Comparison of ENCODE assay signal across 17 mouse cellular contexts in genomic region chr1:37219593-37219992, GRCm38 (mm10). TPM values are rescaled to one million over a fixed set of nuclear protein-coding genes. Genes with fewer than 3 reads are reported as not detected.
DNase-seq lines count a peak whose midpoint lies in the region; ATAC-seq and TF ChIP-seq lines count a peak whose summit lies in the region.
"Had no signal": no experiment of that assay in that cellular context is flagged by ENCODE, and none has a peak within 500 bp of the region (broad histone marks: within the 10 kb centered on the region; RNA-seq: fewer than 3 reads in every experiment).

No protein-coding gene starts in this region.

- H3K27me3 ChIP-seq in hindbrain, embryonic 14.5 days (ENCODE audit: control insufficient read depth, insufficient read depth, low read length) = no peaks in the 10 kb centered on the region
- no peaks in the 10 kb centered on the region for H3K27me3 ChIP-seq in hindbrain, embryonic 11.5 days (ENCODE audit: control insufficient read depth, insufficient read depth, low read length)
- H3K27me3 ChIP-seq in neural tube, embryonic 12.5 days (replicated peaks) = no peaks in the 10 kb centered on the region; the same call in 1 of the 2 replicates
- H3K27me3 ChIP-seq in hindbrain, embryonic 16.5 days (replicated peaks; ENCODE audit: control insufficient read depth, insufficient read depth, low read length) = no peaks in the 10 kb centered on the region
- no peaks in the 10 kb centered on the region; the same call in 1 of the 2 replicates for H3K27me3 ChIP-seq in neural tube, embryonic 14.5 days (ENCODE audit: control insufficient read depth, insufficient read depth, low read length)
- no peaks in the 10 kb centered on the region for H3K27me3 ChIP-seq in cerebellum, adult 2 months (ENCODE audit: control insufficient read depth, insufficient read depth, low read length)
- H3K27me3 ChIP-seq: embryonic facial prominence, embryonic 15.5 days had no signal

- 82% methylated on average over 5 of the region's 5 CpGs for WGBS in hindbrain, embryonic 14.5 days
- WGBS in hindbrain, embryonic 11.5 days = 88% methylated on average over 5 of the region's 5 CpGs
- 90% methylated on average over 5 of the region's 5 CpGs for WGBS in neural tube, embryonic 12.5 days
- 77% methylated on average over 5 of the region's 5 CpGs for WGBS in hindbrain, embryonic 16.5 days
- 87% methylated on average over 5 of the region's 5 CpGs for WGBS in neural tube, embryonic 14.5 days
- 37% methylated on average over 5 of the region's 5 CpGs for WGBS in cerebellum, adult 2 months

- peak overlapping the region; percentile 47; the same call in 1 of the 2 replicates for H3K27ac ChIP-seq in hindbrain, embryonic 14.5 days
- H3K27ac ChIP-seq in hindbrain, embryonic 11.5 days (ENCODE audit: low read depth, low read length) = no peak overlapping the region
- no peak overlapping the region for H3K27ac ChIP-seq in neural tube, embryonic 12.5 days
- H3K27ac ChIP-seq in hindbrain, embryonic 16.5 days (ENCODE audit: low read depth, low read length) = peak overlapping the region; percentile 57; the same call in 1 of the 2 replicates
- no peak overlapping the region for H3K27ac ChIP-seq in neural tube, embryonic 14.5 days (ENCODE audit: low read depth, low read length)
- H3K27ac ChIP-seq in cerebellum, adult 2 months (ENCODE audit: insufficient read depth, low read length) = no peak overlapping the region
- H3K27ac ChIP-seq: embryonic facial prominence, embryonic 15.5 days; liver, embryonic 14.5 days; macrophage had no signal

- no peak; the same call in 1 of the 2 replicates for ATAC-seq in hindbrain, embryonic 14.5 days (ENCODE audit: low FRiP score)
- no peak for ATAC-seq in hindbrain, embryonic 11.5 days (ENCODE audit: low FRiP score)
- ATAC-seq in neural tube, embryonic 12.5 days (ENCODE audit: low FRiP score, low read depth) = no peak
- ATAC-seq in hindbrain, embryonic 16.5 days = no peak; the same call in 1 of the 2 replicates
- peak; percentile 51; the same call in 1 of the 2 replicates for ATAC-seq in neural tube, embryonic 14.5 days (ENCODE audit: low read depth)
- ATAC-seq: inflammation-experienced regulatory T-cells, adult 6 months had no signal

- no peak for TF ChIP-seq POLR2A in cerebellum, adult 2 months (IDR thresholded peaks at IDR 0.05; ENCODE audit: borderline replicate concordance, insufficient read depth, low read length)

- DNase-seq in hindbrain, embryonic 14.5 days (ENCODE audit: low spot score) = no peak
- no peak for DNase-seq in hindbrain, embryonic 11.5 days (ENCODE audit: low spot score)
- no peak for DNase-seq in neural tube, embryonic 10.5 days (ENCODE audit: extremely low spot score, low spot score)
- DNase-seq in cerebellum, adult 2 months = no peak
- DNase-seq in right cerebral cortex, adult 2 months (ENCODE audit: low spot score in 2 of 2) = no peak
- DNase-seq: heart, postnatal 10 days; kidney, adult 9 months; kidney, postnatal 4 days had no signal

- H3K36me3 ChIP-seq in hindbrain, embryonic 14.5 days (replicated peaks; ENCODE audit: control insufficient read depth, insufficient read depth) = no peaks in the 10 kb centered on the region
- no peaks in the 10 kb centered on the region for H3K36me3 ChIP-seq in hindbrain, embryonic 11.5 days (ENCODE audit: control insufficient read depth, insufficient read depth, low read length)
- no peaks in the 10 kb centered on the region for H3K36me3 ChIP-seq in neural tube, embryonic 12.5 days
- H3K36me3 ChIP-seq in hindbrain, embryonic 16.5 days (ENCODE audit: control insufficient read depth, insufficient read depth, low read length) = no peaks in the 10 kb centered on the region
- H3K36me3 ChIP-seq in neural tube, embryonic 14.5 days (ENCODE audit: control insufficient read depth, insufficient read depth, low read length) = no peaks in the 10 kb centered on the region
- H3K36me3 ChIP-seq: embryonic facial prominence, embryonic 15.5 days had no signal

- TF ChIP-seq CTCF in cerebellum, adult 2 months (IDR thresholded peaks at IDR 0.05; ENCODE audit: borderline replicate concordance, insufficient read depth, low read depth, low read length) = no peak

- no peak overlapping the region for H3K4me3 ChIP-seq in hindbrain, embryonic 14.5 days (replicated peaks; ENCODE audit: low read length)
- no peak overlapping the region for H3K4me3 ChIP-seq in hindbrain, embryonic 11.5 days (ENCODE audit: low read depth, low read length)
- H3K4me3 ChIP-seq in neural tube, embryonic 12.5 days = no peak overlapping the region
- H3K4me3 ChIP-seq in hindbrain, embryonic 16.5 days (ENCODE audit: low read length) = no peak overlapping the region
- no peak overlapping the region for H3K4me3 ChIP-seq in neural tube, embryonic 14.5 days (ENCODE audit: low read depth, low read length)
- H3K4me3 ChIP-seq in cerebellum, adult 2 months (replicated peaks; ENCODE audit: insufficient read depth, low read depth, low read length) = no peak overlapping the region
- H3K4me3 ChIP-seq: embryonic facial prominence, embryonic 15.5 days had no signal

- peaks cover 15% of the 10 kb centered on the region for H3K4me1 ChIP-seq in hindbrain, embryonic 14.5 days (replicated peaks; ENCODE audit: control insufficient read depth, insufficient read depth, low read length)
- H3K4me1 ChIP-seq in hindbrain, embryonic 11.5 days (replicated peaks; ENCODE audit: control insufficient read depth, insufficient read depth, low read length) = no peaks in the 10 kb centered on the region
- H3K4me1 ChIP-seq in neural tube, embryonic 12.5 days = peaks cover 12% of the 10 kb centered on the region
- H3K4me1 ChIP-seq in hindbrain, embryonic 16.5 days (ENCODE audit: control insufficient read depth, insufficient read depth, low read depth, low read length) = peaks cover 16% of the 10 kb centered on the region
- H3K4me1 ChIP-seq in neural tube, embryonic 14.5 days (ENCODE audit: control insufficient read depth, insufficient read depth, low read length) = peaks cover 13% of the 10 kb centered on the region; the same call in 1 of the 2 replicates
- no peaks in the 10 kb centered on the region for H3K4me1 ChIP-seq in cerebellum, adult 2 months (ENCODE audit: control insufficient read depth, insufficient read depth, low read length)
- H3K4me1 ChIP-seq: embryonic facial prominence, embryonic 15.5 days had no signal

- H3K9ac ChIP-seq in hindbrain, embryonic 14.5 days = no peak overlapping the region
- no peak overlapping the region for H3K9ac ChIP-seq in hindbrain, embryonic 11.5 days (ENCODE audit: low read depth, low read length)
- no peak overlapping the region for H3K9ac ChIP-seq in neural tube, embryonic 12.5 days
- no peak overlapping the region for H3K9ac ChIP-seq in hindbrain, embryonic 16.5 days (ENCODE audit: low read depth, low read length)
- no peak overlapping the region for H3K9ac ChIP-seq in neural tube, embryonic 14.5 days (replicated peaks; ENCODE audit: low read depth, low read length)
- H3K9ac ChIP-seq: embryonic facial prominence, embryonic 15.5 days; liver, embryonic 14.5 days had no signal

- 0 out of 2 replicates have a peak overlapping the region, but pooled peaks have one; percentile 22 for H3K4me2 ChIP-seq in hindbrain, embryonic 14.5 days (replicated peaks)
- no peak overlapping the region for H3K4me2 ChIP-seq in hindbrain, embryonic 11.5 days (replicated peaks; ENCODE audit: low read depth, low read length)
- 0 out of 2 replicates have a peak overlapping the region, but pooled peaks have one; percentile 7 for H3K4me2 ChIP-seq in neural tube, embryonic 12.5 days (replicated peaks)
- H3K4me2 ChIP-seq in hindbrain, embryonic 16.5 days (ENCODE audit: low read length) = no peak overlapping the region
- no peak overlapping the region for H3K4me2 ChIP-seq in neural tube, embryonic 14.5 days (ENCODE audit: low read depth, low read length)
- H3K4me2 ChIP-seq: embryonic facial prominence, embryonic 15.5 days; heart, embryonic 11.5 days had no signal

- no peaks in the 10 kb centered on the region for H3K9me3 ChIP-seq in hindbrain, embryonic 14.5 days (ENCODE audit: control insufficient read depth, low read length)
- H3K9me3 ChIP-seq in hindbrain, embryonic 11.5 days (ENCODE audit: control insufficient read depth, low read length) = no peaks in the 10 kb centered on the region
- H3K9me3 ChIP-seq in neural tube, embryonic 12.5 days = no peaks in the 10 kb centered on the region
- no peaks in the 10 kb centered on the region for H3K9me3 ChIP-seq in hindbrain, embryonic 16.5 days (ENCODE audit: control insufficient read depth, low read length)
- no peaks in the 10 kb centered on the region for H3K9me3 ChIP-seq in neural tube, embryonic 14.5 days (ENCODE audit: control insufficient read depth, low read length)
- H3K9me3 ChIP-seq: embryonic facial prominence, embryonic 15.5 days had no signal

RNA-seq across cellular contexts. Expression of gene Cnga3, which starts 5.4 kb away (rescaled TPM):
- 0.12 and 0.16 TPM in 2 replicates for polyA plus RNA-seq in hindbrain, embryonic 14.5 days (2014; fragmentation: Nextera tagmentation; extraction: Ambion mirVana)
- not detected in 2 replicates for polyA plus RNA-seq in hindbrain, embryonic 11.5 days (2014; fragmentation: Nextera tagmentation; extraction: Ambion mirVana)
- polyA plus RNA-seq in neural tube, embryonic 12.5 days (2016; fragmentation: Nextera tagmentation; extraction: Ambion mirVana) = not detected in 2 replicates
- 0.12 and 0.20 TPM in 2 replicates for polyA plus RNA-seq in hindbrain, embryonic 16.5 days (2015; fragmentation: Nextera tagmentation; extraction: Ambion mirVana)
- polyA plus RNA-seq in neural tube, embryonic 14.5 days (2014; fragmentation: Nextera tagmentation; extraction: Ambion mirVana) = 0.13 TPM in 1 of 2 replicates, not detected in the other
- 0.06 and 0.10 TPM in 2 replicates for polyA plus RNA-seq in cerebellum, adult 2 months (2012; rRNA removed)
- polyA plus RNA-seq: heart, embryonic 11.5 days; inflammation-experienced regulatory T-cells, adult 6 months; liver, embryonic 14.5 days; lung, embryonic 16.5 days; macrophage had no signal

Comparison
In these comparisons a context has a peak if more than half of its experiments do, and no peak if none do; other contexts are left out.
1. H3K27ac ChIP-seq: peak in hindbrain, embryonic 14.5 days (single experiment) and hindbrain, embryonic 16.5 days (single experiment); none in hindbrain, embryonic 11.5 days (single experiment), neural tube, embryonic 12.5 days (single experiment), neural tube, embryonic 14.5 days (single experiment) and cerebellum, adult 2 months (single experiment).
2. H3K4me2 ChIP-seq: peak in hindbrain, embryonic 14.5 days (single experiment) and neural tube, embryonic 12.5 days (single experiment); none in hindbrain, embryonic 11.5 days (single experiment), hindbrain, embryonic 16.5 days (single experiment) and neural tube, embryonic 14.5 days (single experiment).